Mouse (Mus musculus): ENCODE measurements at regions not wholly inside any gene's neighbourhood (a gene's known extent, or its start where the extent isn't known, plus 50 kb on each side); places are given as distances from the start of the nearest gene placed in this dataset.

GRCm38 (mm10) chr7:133177179-133177575 is 53.0 kb upstream of the Ctbp2 start:
- TF ChIP-seq POLR2A (IDR thresholded peaks at IDR 0.05; ENCODE audit: insufficient read depth, low read depth, low read length) = no peak
- no peak for TF ChIP-seq CTCF (IDR thresholded peaks at IDR 0.05; ENCODE audit: insufficient read depth, low read depth, low read length)

All from olfactory bulb, adult 2 months (tissue).